27 mouse cellular contexts compared by ENCODE assay signal in the genomic region with DNA sequence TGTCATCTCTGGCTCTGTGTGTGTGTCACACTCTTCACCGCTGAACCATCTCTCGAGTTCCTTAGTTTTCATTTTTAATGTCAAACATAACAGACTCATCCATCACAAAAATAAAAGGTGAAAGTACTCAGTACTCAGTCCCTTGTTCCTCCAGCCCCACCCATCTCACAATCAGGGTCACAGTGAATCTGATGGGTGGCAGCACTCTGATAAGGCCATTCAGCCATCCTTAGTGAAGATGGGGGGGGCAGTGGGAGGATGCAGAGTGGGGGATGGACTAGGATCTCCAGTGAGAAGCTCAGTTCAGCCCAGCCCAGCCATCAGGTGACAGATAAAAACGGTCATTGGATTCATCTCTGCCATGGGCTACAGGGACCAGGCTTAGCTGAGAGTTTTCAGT. TPM values are rescaled to one million over a fixed set of nuclear protein-coding genes. Genes with fewer than 3 reads are reported as not detected.
DNase-seq lines count a peak whose midpoint lies in the region; ATAC-seq and TF ChIP-seq lines count a peak whose summit lies in the region.
"Had no signal": no experiment of that assay in that cellular context is flagged by ENCODE, and none has a peak within 500 bp of the region (broad histone marks: within the 10 kb centered on the region; RNA-seq: fewer than 3 reads in every experiment).

Gene Tpsg1 (plus strand): TSS at position 301 of the 400 bp plus-strand sequence.

- H3K36me3 ChIP-seq in limb, embryonic 14.5 days (ENCODE audit: control insufficient read depth, insufficient read depth, low read length), result no peaks in the 10 kb centered on the region
- H3K36me3 ChIP-seq in limb, embryonic 10.5 days, result no peaks in the 10 kb centered on the region
- no peaks in the 10 kb centered on the region for H3K36me3 ChIP-seq in intestine, embryonic 16.5 days (ENCODE audit: control insufficient read depth, insufficient read depth, low read length)
- H3K36me3 ChIP-seq: embryonic facial prominence, embryonic 13.5 days; forebrain, embryonic 10.5 days; heart, embryonic 13.5 days; hindbrain, embryonic 15.5 days had no signal

- no peak within 1 kb of the TSS for H3K4me3 ChIP-seq in limb, embryonic 14.5 days (replicated peaks; ENCODE audit: low read length)
- no peak within 1 kb of the TSS for H3K4me3 ChIP-seq in limb, embryonic 10.5 days
- H3K4me3 ChIP-seq in intestine, embryonic 16.5 days (ENCODE audit: low read length), result no peak within 1 kb of the TSS
- H3K4me3 ChIP-seq: embryonic facial prominence, embryonic 13.5 days; forebrain, embryonic 10.5 days; forebrain, embryonic 13.5 days; heart, embryonic 13.5 days; hindbrain, embryonic 15.5 days had no signal

- no peaks in the 10 kb centered on the region for H3K27me3 ChIP-seq in limb, embryonic 14.5 days (ENCODE audit: control insufficient read depth, insufficient read depth, low read length)
- H3K27me3 ChIP-seq in limb, embryonic 10.5 days (ENCODE audit: low read depth, poor library complexity, severe bottlenecking), result no peaks in the 10 kb centered on the region
- 0 out of 2 replicates have a peak, but pooled peaks cover 2% of the 10 kb centered on the region for H3K27me3 ChIP-seq in intestine, embryonic 16.5 days (replicated peaks; ENCODE audit: control insufficient read depth, insufficient read depth, low read length)
- H3K27me3 ChIP-seq: embryonic facial prominence, embryonic 13.5 days; hindbrain, embryonic 15.5 days had no signal

- H3K27ac ChIP-seq in limb, embryonic 14.5 days (replicated peaks; ENCODE audit: low read depth, low read length), result no peak within 1 kb of the TSS
- H3K27ac ChIP-seq in limb, embryonic 10.5 days, result no peak within 1 kb of the TSS
- H3K27ac ChIP-seq in intestine, embryonic 16.5 days (ENCODE audit: low read length), result no peak within 1 kb of the TSS
- H3K27ac ChIP-seq: embryonic facial prominence, embryonic 13.5 days; forebrain, embryonic 10.5 days; forebrain, embryonic 13.5 days; heart, embryonic 13.5 days; hindbrain, embryonic 15.5 days had no signal

- no peaks in the 10 kb centered on the region for H3K4me1 ChIP-seq in limb, embryonic 14.5 days (ENCODE audit: control insufficient read depth, insufficient read depth, low read length)
- 0 out of 2 replicates have a peak, but pooled peaks cover 3% of the 10 kb centered on the region for H3K4me1 ChIP-seq in limb, embryonic 10.5 days
- 0 out of 2 replicates have a peak, but pooled peaks cover 2% of the 10 kb centered on the region for H3K4me1 ChIP-seq in intestine, embryonic 16.5 days (ENCODE audit: control insufficient read depth, insufficient read depth, low read length)
- H3K4me1 ChIP-seq: embryonic facial prominence, embryonic 13.5 days; forebrain, embryonic 13.5 days; heart, embryonic 13.5 days; hindbrain, embryonic 15.5 days had no signal

- 71% methylated on average over 3 of the region's 3 CpGs for WGBS in limb, embryonic 14.5 days
- 84% methylated on average over 3 of the region's 3 CpGs for WGBS in limb, embryonic 10.5 days
- WGBS in intestine, embryonic 16.5 days, result 72% methylated on average over 3 of the region's 3 CpGs
- WGBS in large intestine, adult 2 months, result 71% methylated on average over 3 of the region's 3 CpGs

- DNase-seq in limb, embryonic 14.5 days (ENCODE audit: low spot score), result no peak
- DNase-seq in limb, embryonic 10.5 days (ENCODE audit: low spot score), result no peak
- no peak for DNase-seq in large intestine, adult 2 months (ENCODE audit: low read depth, low spot score)
- DNase-seq in gastrocnemius, postnatal 25 days, result no peak
- no peak for DNase-seq in urinary bladder, adult 2 months (ENCODE audit: low spot score)
- DNase-seq: adrenal gland, adult 2 months; adrenal gland, postnatal 14 days; cerebellum, adult 11 months; cerebellum, adult 2 months; cerebellum, adult 9-11 months; cerebellum, postnatal 25 days; gastrocnemius, postnatal 10 days; heart, adult 11 months; heart, postnatal 14 days; heart, postnatal 4 days had no signal

- H3K9me3 ChIP-seq in limb, embryonic 14.5 days (ENCODE audit: control insufficient read depth, low read length), result no peaks in the 10 kb centered on the region
- no peaks in the 10 kb centered on the region for H3K9me3 ChIP-seq in limb, embryonic 10.5 days (replicated peaks)
- H3K9me3 ChIP-seq in intestine, embryonic 16.5 days (ENCODE audit: control insufficient read depth, low read length), result no peaks in the 10 kb centered on the region
- H3K9me3 ChIP-seq: embryonic facial prominence, embryonic 13.5 days; forebrain, embryonic 10.5 days; forebrain, embryonic 13.5 days; heart, embryonic 13.5 days; hindbrain, embryonic 15.5 days had no signal

- no peak for ATAC-seq in limb, embryonic 14.5 days (ENCODE audit: low FRiP score, low read depth)
- ATAC-seq in intestine, embryonic 16.5 days, result no peak
- ATAC-seq: CD4-positive, CD25-positive, alpha-beta regulatory T cell, adult 4 months; forebrain, embryonic 13.5 days; forebrain, embryonic 16.5 days had no signal

- H3K4me2 ChIP-seq in limb, embryonic 14.5 days (replicated peaks; ENCODE audit: low read depth, low read length, severe bottlenecking), result no peak within 1 kb of the TSS
- H3K4me2 ChIP-seq in intestine, embryonic 16.5 days (ENCODE audit: low read depth, low read length), result no peak within 1 kb of the TSS
- H3K4me2 ChIP-seq: embryonic facial prominence, embryonic 13.5 days; forebrain, embryonic 13.5 days; heart, embryonic 13.5 days; hindbrain, embryonic 15.5 days had no signal

- H3K9ac ChIP-seq in limb, embryonic 14.5 days (ENCODE audit: low read depth, low read length, severe bottlenecking), result no peak within 1 kb of the TSS
- H3K9ac ChIP-seq in intestine, embryonic 16.5 days (ENCODE audit: low read depth, low read length), result no peak within 1 kb of the TSS
- H3K9ac ChIP-seq: embryonic facial prominence, embryonic 13.5 days; forebrain, embryonic 13.5 days; heart, embryonic 13.5 days; hindbrain, embryonic 15.5 days had no signal

- TF ChIP-seq POLR2A in limb, embryonic 14.5 days (IDR thresholded peaks at IDR 0.05; ENCODE audit: borderline replicate concordance, extremely low read depth, insufficient read depth, insufficient read length), result no peak

RNA-seq across cellular contexts. Expression of gene Tpsg1, which starts in this region (rescaled TPM):
- 11.3 and 14.6 TPM in 2 replicates for polyA plus RNA-seq in limb, embryonic 14.5 days (2012; rRNA removed)
- 10.2 and 14.6 TPM in 2 replicates for polyA plus RNA-seq in limb, embryonic 14.5 days (2014; fragmentation: Nextera tagmentation; extraction: Ambion mirVana)
- not detected in 2 replicates for polyA plus RNA-seq in limb, embryonic 10.5 days (2016; fragmentation: Nextera tagmentation; extraction: Ambion mirVana)
- polyA plus RNA-seq in intestine, embryonic 16.5 days (2015; fragmentation: Nextera tagmentation; extraction: Ambion mirVana), result 26.3 and 28.6 TPM in 2 replicates
- polyA plus RNA-seq in large intestine, adult 2 months (2012; rRNA removed), result 68.1 and 75.8 TPM in 2 replicates
- total RNA-seq in gastrocnemius, postnatal 25 days (2021), result not detected
- 0.22 and 0.40 TPM in 2 replicates for polyA plus RNA-seq in urinary bladder, adult 2 months (2012; rRNA removed)
- total RNA-seq: adrenal gland, adult 2 months; adrenal gland, postnatal 14 days; common myeloid progenitor, adult 5-6 weeks; gastrocnemius, postnatal 10 days; heart, adult 8-10 months; heart, postnatal 14 days; MEL had no signal
- polyA plus RNA-seq: C2C12; CD4-positive, CD25-positive, alpha-beta regulatory T cell, adult 4 months; cerebellum, adult 2 months; forebrain, embryonic 10.5 days; forebrain, embryonic 16.5 days had no signal
